Mouse (Mus musculus) small intestine, adult 2 months (tissue): Measurements from ENCODE around the gene Ascl4.

ENCODE experiments used
- CTCF ChIP-seq: fragments of 200-500 bp; IDR thresholded peaks from 2 replicates; pipeline ENCODE4 v1.5.1; 2012; ENCODE audit warnings: low read depth, mild to moderate bottlenecking, control low read depth, inconsistent platforms, low read length, moderate library complexity, mixed read lengths; ENCODE audit not compliant: insufficient replicate concordance, insufficient read length; ENCODE audit errors: extremely low read depth
- POLR2A ChIP-seq: fragments of 200-500 bp; IDR thresholded peaks from 2 replicates; pipeline ENCODE4 v1.6.1; 2012; ENCODE audit warnings: low read depth, mild to moderate bottlenecking, control low read depth, inconsistent platforms, low read length, moderate library complexity

DNA sequence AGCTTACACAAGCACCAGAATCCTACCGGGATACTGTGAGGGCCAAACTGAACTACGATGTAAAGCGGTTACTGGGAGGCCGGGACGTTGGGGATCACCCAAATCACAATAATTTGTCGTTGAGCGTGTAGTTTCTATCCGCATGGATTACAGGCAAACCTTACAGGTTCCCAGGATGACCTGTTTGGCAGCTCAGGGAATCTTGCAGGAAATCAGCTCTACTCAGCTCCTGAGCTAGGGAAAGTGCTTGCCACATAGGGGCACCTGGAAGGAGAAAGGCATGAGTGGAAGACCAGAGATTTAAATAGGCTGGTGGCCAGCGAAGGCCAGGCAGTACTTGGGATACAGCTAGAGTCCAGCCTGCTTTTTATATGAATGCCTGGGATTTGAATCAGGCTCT lies 66.4 kb downstream of the Ascl4 start:
- TF ChIP-seq CTCF (no peak), POLR2A (no peak)
